Comparison of ENCODE assay signal across 12 mouse cellular contexts in the genomic region with DNA sequence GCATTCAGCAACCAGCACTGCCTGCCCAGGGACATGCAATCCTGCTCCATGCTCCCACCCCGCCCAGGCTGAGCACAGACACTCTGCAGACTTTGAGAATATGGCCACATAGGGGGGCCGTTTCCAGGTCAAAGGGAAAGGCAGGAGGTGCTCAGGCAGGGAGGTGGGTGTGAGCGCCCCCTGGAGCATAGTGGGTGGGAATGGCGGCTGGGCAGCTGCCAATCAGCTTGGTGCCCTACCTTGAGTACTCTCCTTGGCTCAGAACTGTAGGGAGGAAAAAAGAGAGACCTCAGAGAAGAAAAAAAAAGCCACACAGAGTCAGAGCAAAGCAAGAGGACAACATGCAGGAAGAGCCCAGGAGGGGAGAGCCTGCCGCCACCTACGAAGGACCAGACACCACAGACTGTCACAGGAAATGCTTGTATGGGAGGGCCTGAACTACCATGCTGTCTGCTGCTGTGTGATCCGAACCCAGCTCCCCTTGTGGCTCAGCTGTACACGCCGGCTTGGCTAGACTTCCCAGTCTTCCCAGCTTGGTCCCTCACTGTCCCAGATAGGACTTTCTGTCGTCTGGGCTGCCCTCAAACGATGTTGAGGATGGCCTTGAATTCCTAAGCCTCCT. TPM values are rescaled to one million over a fixed set of nuclear protein-coding genes. Genes with fewer than 3 reads are reported as not detected.
A peak's percentile ranks its signal among the peaks of the same experiment; 100 is the strongest.
DNase-seq lines count a peak whose midpoint lies in the region; ATAC-seq lines count a peak whose summit lies in the region.
"Had no signal": no experiment of that assay in that cellular context is flagged by ENCODE, and none has a peak within 500 bp of the region (broad histone marks: within the 10 kb centered on the region; RNA-seq: fewer than 3 reads in every experiment).

No protein-coding gene starts in this region.

- intact Hi-C loops in heart, postnatal 10 days (cut with DNase I), result loop anchor here (5.0 kb wide), 1 partner anchor 419 kb away; no protein-coding TSS in a partner anchor
- intact Hi-C loops in gastrocnemius, postnatal 14 days (cut with DNase I; ENCODE audit: low total_unique reads), result no loop called here

- ATAC-seq in activated CD4-positive, CD25-positive, alpha-beta regulatory T cell, adult 4 months, result peak; percentile 65
- ATAC-seq: forebrain, embryonic 16.5 days had no signal

- peak; percentile 84 for DNase-seq in heart, adult 11 months
- DNase-seq in heart, postnatal 10 days, result no peak
- peak; percentile 40 for DNase-seq in retina, embryonic 14.5 days (ENCODE audit: low spot score)
- no peak for DNase-seq in retina, postnatal 1 day
- DNase-seq in thymus, postnatal 25 days, result peak; percentile 45
- no peak for DNase-seq in cerebellum, adult 11 months
- DNase-seq in gastrocnemius, postnatal 14 days, result no peak
- DNase-seq: adrenal gland, adult 8-10 months; cerebellum, adult 9-10 months; right cerebral cortex, postnatal 14 days had no signal

RNA-seq across cellular contexts. Expression of a gene that starts 16.3 kb away (rescaled TPM):
- total RNA-seq in heart, postnatal 10 days (2021), result under 1 TPM; 0.27 to 0.43 TPM
- polyA plus RNA-seq in activated CD4-positive, CD25-positive, alpha-beta regulatory T cell, adult 4 months (2017; shearing (Covaris generic)), result 100 to 1,000 TPM in 1 of 2 experiments, 10 to 100 TPM in 1; 79.7 to 108 TPM
- under 1 TPM; 0.27 to 0.66 TPM for total RNA-seq in gastrocnemius, postnatal 14 days (2021)

RNA-seq across cellular contexts. Expression of a gene that starts 31.7 kb away (rescaled TPM):
- 1 to 10 TPM; 3.0 TPM for total RNA-seq in heart, postnatal 10 days (2021)
- polyA plus RNA-seq in activated CD4-positive, CD25-positive, alpha-beta regulatory T cell, adult 4 months (2017; shearing (Covaris generic)), result under 1 TPM; 0.31 to 0.67 TPM
- 1 to 10 TPM; 1.1 TPM for total RNA-seq in gastrocnemius, postnatal 14 days (2021)

Comparison
In these comparisons a context has a peak if more than half of its experiments do, and no peak if none do; other contexts are left out.
1. DNase-seq: peak in heart, adult 11 months (single experiment), retina, embryonic 14.5 days (single experiment) and thymus, postnatal 25 days (single experiment); none in heart, postnatal 10 days (0 of 2), retina, postnatal 1 day (single experiment), cerebellum, adult 11 months (single experiment) and gastrocnemius, postnatal 14 days (single experiment).